Mouse (Mus musculus) neural tube, embryonic 14.5 days (tissue): ENCODE measurements at regions not wholly inside any gene's neighbourhood (a gene's known extent, or its start where the extent isn't known, plus 50 kb on each side); places are given as distances from the start of the nearest gene placed in this dataset.

ENCODE experiments used
- ATAC-seq: fragments of 200-750 bp; cut with Nextera tagmentation; 2 replicates; pipeline ENCODE4 v1.8.0; 2017; ENCODE audit warnings: low read depth, mild to moderate bottlenecking, moderate TSS enrichment, moderate library complexity
- H3K27ac ChIP-seq: fragments of 300-500 bp; sonication (generic); 2 replicates; pipeline ENCODE4 v1.5.1; 2014; ENCODE audit warnings: low read depth, mild to moderate bottlenecking, control low read depth, low read length, moderate library complexity, mixed read lengths
- H3K27me3 ChIP-seq: fragments of 300-500 bp; sonication (generic); 2 replicates; pipeline ENCODE4 v1.6.1; 2014; ENCODE audit warnings: low read length; ENCODE audit not compliant: control insufficient read depth, insufficient read depth
- H3K36me3 ChIP-seq: fragments of 300-500 bp; sonication (generic); 2 replicates; pipeline ENCODE4 v1.6.1; 2014; ENCODE audit warnings: low read length, mixed read lengths; ENCODE audit not compliant: control insufficient read depth, insufficient read depth
- H3K4me1 ChIP-seq: fragments of 300-500 bp; sonication (generic); 2 replicates; pipeline ENCODE4 v1.6.1; 2014; ENCODE audit warnings: low read length; ENCODE audit not compliant: control insufficient read depth, insufficient read depth
- H3K4me2 ChIP-seq: fragments of 300-500 bp; sonication (generic); 2 replicates; pipeline ENCODE4 v1.6.1; 2014; ENCODE audit warnings: mild to moderate bottlenecking, low read depth, low read length, control low read depth
- H3K4me3 ChIP-seq: fragments of 300-500 bp; sonication (generic); 2 replicates; pipeline ENCODE4 v1.5.1; 2014; ENCODE audit warnings: low read depth, low read length, control low read depth, mixed read lengths
- H3K9ac ChIP-seq: fragments of 300-500 bp; sonication (generic); replicated peaks from 2 replicates; pipeline ENCODE4 v1.6.1; 2014; ENCODE audit warnings: low read depth, mild to moderate bottlenecking, control low read depth, low read length, mixed read lengths
- H3K9me3 ChIP-seq: fragments of 300-500 bp; sonication (generic); 2 replicates; pipeline ENCODE4 v1.6.1; 2016; ENCODE audit warnings: low read length; ENCODE audit not compliant: control insufficient read depth
- WGBS: fragments of 180-500 bp; shearing (Covaris S2); extraction: QIAGEN DNeasy Blood & Tissue Kit; methylation state at CpG from one replicate; pipeline ENCODE4 v1.1.7; 2014; 5-methylcytosine and 5-hydroxymethylcytosine counted together

DNA sequence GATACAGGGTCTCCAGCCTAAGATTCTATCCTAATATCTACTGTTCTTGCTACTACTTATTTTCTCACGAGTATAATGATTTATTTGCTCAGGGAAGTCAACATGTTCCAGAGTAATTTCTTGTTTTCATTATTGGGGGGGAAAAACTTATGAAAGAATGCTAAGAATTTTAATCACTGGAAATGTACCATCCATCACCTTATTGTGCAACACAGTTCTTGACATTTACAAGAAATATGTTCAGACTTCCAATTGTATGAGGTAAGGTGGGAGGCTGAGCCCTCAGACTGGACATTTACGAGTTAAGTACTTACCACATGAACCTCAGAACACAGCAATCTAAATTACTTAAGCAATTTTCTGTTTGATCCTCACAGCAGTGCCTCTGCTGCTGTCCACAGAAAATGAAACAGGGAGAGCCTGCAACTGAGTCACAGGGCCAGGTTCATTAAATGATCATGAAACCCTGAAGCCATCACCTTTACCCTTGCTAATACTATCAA is 118.1 kb upstream of the Tmtc1 start:
- WGBS, result 62% methylated on average over 2 of the region's 2 CpGs

DNA sequence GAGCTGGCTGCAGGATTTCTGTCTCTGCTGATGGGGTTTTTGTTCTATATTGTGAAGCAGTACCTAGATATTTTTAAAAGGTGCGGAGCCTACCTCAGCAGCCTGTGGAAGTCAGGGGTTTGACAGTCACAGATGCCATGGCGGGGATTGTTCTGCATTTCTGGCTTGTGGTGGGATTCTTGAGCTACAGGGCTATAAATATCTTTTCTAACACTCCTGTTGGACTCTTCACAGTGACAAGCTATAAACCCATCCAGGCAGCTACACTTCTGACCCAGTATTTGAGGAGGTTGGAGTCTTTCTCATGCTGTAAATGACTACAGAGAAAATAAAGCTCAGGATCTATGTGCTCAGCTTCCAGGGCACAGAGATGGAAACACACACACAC is 112.3 kb upstream of the Tmtc1 start:
- no peaks in the 10 kb centered on the region for H3K4me1 ChIP-seq
- no peaks in the 10 kb centered on the region for H3K27me3 ChIP-seq
- H3K4me2 ChIP-seq, result no peak overlapping the region
- ATAC-seq, result no peak
- H3K4me3 ChIP-seq, result no peak overlapping the region
- H3K27ac ChIP-seq, result no peak overlapping the region
- H3K9me3 ChIP-seq, result no peaks in the 10 kb centered on the region
- 72% methylated on average over 2 of the region's 2 CpGs for WGBS
- H3K9ac ChIP-seq, result no peak overlapping the region
- no peaks in the 10 kb centered on the region for H3K36me3 ChIP-seq

More for the DNA sequence above, 118.1 kb upstream of the Tmtc1 start:
- Histone ChIP-seq H3K4me2 (no peak overlapping the region), H3K27ac (no peak overlapping the region), H3K36me3 (no peaks in the 10 kb centered on the region), H3K4me3 (no peak overlapping the region), H3K4me1 (no peaks in the 10 kb centered on the region), H3K9me3 (no peaks in the 10 kb centered on the region), H3K9ac (no peak overlapping the region), H3K27me3 (no peaks in the 10 kb centered on the region)
- no peak for ATAC-seq

DNA sequence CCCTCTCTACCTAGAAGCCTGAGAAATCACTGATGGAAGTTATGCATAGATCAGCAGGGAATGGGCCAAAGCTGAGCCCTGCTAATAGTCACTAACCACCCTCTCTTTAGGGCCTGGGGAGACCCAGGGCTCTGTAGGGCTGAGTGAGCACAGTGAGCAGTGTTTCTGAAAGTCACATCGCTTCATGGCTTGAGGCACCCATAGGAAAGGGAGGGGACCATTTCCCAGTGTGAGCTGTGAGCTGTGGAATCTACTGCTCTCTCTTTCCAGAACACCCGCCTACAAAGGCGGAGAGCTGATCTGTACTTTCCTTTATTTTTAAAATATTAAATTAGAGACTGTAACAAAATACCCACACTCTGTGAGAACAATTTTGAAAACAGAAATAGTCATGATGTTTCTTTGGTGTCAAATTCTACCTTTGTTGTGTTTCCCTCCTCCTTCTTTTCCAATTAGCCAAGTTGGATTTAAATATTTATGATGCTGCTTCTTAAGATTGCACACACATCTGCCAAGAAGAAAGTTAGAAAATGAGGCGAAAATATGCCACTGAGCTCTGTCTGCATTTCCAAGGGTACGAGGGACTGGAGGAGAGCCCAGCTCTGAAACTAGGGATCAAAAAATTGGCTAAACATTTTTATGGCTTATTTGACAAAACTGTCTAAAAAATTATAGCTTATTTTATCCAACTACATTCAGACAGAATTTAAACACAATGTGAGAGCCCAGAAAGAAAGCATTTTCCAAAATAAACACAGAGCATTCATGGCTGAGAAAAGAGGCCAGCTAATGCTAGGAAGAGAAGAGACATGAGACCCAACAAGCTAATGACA is 111.7 kb upstream of the Tmtc1 start:
- Histone ChIP-seq H3K4me3 (no peak overlapping the region), H3K9me3 (no peaks in the 10 kb centered on the region), H3K27ac (no peak overlapping the region), H3K9ac (no peak overlapping the region), H3K27me3 (no peaks in the 10 kb centered on the region), H3K4me1 (no peaks in the 10 kb centered on the region), H3K4me2 (no peak overlapping the region), H3K36me3 (no peaks in the 10 kb centered on the region)
- whole genome bisulfite sequencing, result 81% methylated on average over 5 of the region's 5 CpGs
- ATAC-seq, result no peak

DNA sequence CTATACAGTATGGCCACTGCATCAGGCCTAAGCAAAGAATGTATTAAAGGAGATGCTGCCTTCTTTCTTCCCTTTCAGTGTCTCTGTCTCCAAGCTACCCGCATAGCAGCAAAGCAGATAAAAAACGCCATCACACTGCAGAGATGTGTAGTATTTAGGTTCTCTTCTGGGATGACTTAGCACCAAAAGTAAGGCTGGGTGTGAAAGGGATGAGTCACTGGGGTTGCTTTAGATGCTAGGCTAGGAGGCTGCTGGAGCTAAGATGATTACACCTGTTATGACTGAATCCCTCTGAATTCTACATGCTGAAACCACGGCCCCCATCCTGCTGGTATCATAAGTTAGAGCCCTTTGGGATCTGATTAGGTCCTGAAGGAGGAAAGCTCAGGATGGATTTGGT is 110.3 kb upstream of the Tmtc1 start:
- no peak for ATAC-seq
- no peaks in the 10 kb centered on the region for H3K4me1 ChIP-seq
- WGBS, result 94% methylated on average over 3 of the region's 3 CpGs
- no peaks in the 10 kb centered on the region for H3K27me3 ChIP-seq
- H3K36me3 ChIP-seq, result no peaks in the 10 kb centered on the region
- no peak overlapping the region for H3K27ac ChIP-seq
- no peak overlapping the region for H3K4me2 ChIP-seq
- no peak overlapping the region for H3K4me3 ChIP-seq
- H3K9me3 ChIP-seq, result no peaks in the 10 kb centered on the region
- no peak overlapping the region for H3K9ac ChIP-seq

DNA sequence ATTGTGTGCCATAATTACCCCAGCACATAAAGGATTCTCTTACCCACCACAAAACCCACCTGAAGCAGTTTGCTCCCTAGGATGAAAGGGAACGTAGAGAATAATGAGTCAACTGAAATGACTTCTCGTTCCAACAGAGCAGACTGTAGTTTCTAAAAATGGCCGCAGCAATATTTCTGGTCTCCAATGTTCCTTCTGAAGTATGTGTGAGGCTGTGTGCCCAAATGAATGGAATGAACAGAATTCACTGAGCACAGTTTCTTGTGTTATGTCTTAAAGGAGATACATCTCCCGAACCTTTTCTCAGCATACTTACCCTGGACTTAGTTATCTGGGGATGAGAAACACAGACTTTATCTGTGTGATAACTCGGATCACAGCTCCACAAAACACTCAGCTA is 109.4 kb upstream of the Tmtc1 start:
- Histone ChIP-seq H3K9me3 (no peaks in the 10 kb centered on the region), H3K27ac (no peak overlapping the region), H3K4me2 (no peak overlapping the region), H3K4me1 (no peaks in the 10 kb centered on the region), H3K36me3 (no peaks in the 10 kb centered on the region), H3K27me3 (no peaks in the 10 kb centered on the region), H3K9ac (no peak overlapping the region), H3K4me3 (no peak overlapping the region)
- 74% methylated on average over 5 of the region's 5 CpGs for WGBS
- ATAC-seq, result no peak

DNA sequence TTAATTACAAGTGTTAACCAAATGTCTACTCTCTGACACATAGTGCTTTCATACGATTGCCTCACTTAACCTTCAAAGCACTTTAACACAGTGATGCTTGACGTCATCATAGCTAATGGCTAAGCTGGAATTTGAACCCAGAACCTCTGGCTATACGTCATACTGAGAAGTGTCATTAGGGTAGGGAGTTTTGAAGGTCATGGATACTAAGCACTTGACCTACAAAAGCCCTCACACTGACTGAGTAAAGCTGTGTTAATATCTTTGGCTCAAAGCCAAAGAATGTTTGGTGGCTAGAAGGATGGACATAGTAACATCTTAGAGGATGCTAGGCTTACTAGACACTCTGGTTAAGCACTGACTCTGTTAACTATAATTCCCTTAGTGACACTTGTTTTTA is 106.9 kb upstream of the Tmtc1 start:
- Histone ChIP-seq H3K27me3 (no peaks in the 10 kb centered on the region), H3K4me3 (no peak overlapping the region), H3K27ac (no peak overlapping the region), H3K9me3 (no peaks in the 10 kb centered on the region), H3K4me2 (no peak overlapping the region), H3K36me3 (no peaks in the 10 kb centered on the region), H3K4me1 (no peaks in the 10 kb centered on the region), H3K9ac (no peak overlapping the region)
- ATAC-seq, result no peak
- WGBS, result 75% methylated on average over 3 of the region's 3 CpGs

DNA sequence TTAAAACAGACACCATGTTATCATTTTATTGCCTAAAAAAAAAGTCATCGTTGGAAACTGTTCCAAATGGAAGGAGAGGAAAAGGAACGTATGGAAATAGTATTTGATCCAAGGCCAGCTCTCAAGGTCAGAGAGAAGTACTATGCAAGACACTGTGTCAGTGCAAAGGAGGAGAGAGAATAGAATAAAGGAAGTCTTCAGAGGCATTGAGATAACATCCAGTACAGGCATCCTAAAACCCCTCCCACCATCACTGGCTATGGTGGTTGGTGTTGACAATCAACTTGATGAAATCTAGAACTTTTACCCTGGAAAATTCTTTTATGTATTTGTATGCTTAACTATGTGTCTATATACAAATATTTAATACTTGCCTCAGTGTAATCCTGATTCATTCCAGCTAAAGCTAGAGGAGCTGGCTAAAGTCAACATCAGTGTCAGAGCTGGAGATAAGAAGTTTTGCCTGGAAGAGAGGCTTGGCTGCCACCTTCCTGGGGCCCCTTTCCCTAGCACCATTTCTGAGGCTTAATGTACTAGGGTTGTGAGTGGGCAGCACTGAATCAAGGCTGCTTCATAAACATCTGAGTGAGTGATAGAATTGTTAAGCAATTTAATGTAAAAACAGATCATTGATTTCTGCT is 104.1 kb upstream of the Tmtc1 start:
- Histone ChIP-seq H3K9ac (no peak overlapping the region), H3K27me3 (no peaks in the 10 kb centered on the region), H3K4me3 (no peak overlapping the region), H3K27ac (no peak overlapping the region), H3K9me3 (no peaks in the 10 kb centered on the region), H3K36me3 (no peaks in the 10 kb centered on the region), H3K4me2 (no peak overlapping the region), H3K4me1 (no peaks in the 10 kb centered on the region)
- 73% methylated on average over 2 of the region's 2 CpGs for WGBS
- no peak for ATAC-seq

DNA sequence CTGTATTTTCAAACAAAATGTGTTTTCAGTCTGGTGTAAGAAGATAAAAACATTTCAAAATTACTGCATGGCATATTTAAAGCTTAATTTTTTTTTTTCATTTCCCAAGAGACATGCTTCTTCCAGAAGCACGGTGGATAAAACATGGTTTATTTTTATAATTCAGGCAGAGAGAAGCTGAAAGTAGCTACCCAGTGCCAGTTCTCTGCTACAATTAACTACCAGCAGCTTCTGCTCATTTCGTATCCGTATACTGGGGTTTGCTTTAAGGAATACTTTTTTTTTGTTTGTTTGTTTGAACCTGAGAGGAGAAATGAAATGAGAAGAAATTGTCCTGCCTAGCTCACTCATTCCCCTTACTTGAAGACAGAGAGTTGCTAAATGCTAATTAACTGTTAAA is 98.9 kb upstream of the Tmtc1 start:
- Histone ChIP-seq H3K36me3 (no peaks in the 10 kb centered on the region), H3K9ac (no peak overlapping the region), H3K4me2 (no peak overlapping the region), H3K4me3 (no peak overlapping the region), H3K4me1 (0 out of 2 replicates have a peak, but pooled peaks cover 3% of the 10 kb centered on the region), H3K27me3 (no peaks in the 10 kb centered on the region), H3K9me3 (no peaks in the 10 kb centered on the region), H3K27ac (no peak overlapping the region)
- 56% methylated on average over 3 of the region's 3 CpGs for WGBS
- no peak for ATAC-seq

DNA sequence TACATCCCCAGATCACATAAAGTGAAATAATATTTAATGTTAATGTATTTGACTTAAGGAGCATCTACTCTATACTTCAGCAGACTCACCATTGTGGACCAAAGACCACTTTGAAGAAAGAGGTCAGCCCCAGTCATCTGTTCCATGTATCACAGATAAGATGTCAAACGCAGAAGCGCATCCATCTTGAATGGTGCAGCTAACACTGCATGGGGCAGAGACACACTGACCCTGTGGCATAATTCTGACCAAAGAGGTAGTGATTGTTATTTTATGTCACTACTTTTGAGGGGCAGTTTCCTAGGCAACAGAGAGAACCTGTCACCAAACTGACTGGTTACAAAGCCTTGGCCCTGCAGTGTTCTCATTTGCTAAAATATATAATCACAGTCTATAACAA is 97.8 kb upstream of the Tmtc1 start:
- Histone ChIP-seq H3K9me3 (no peaks in the 10 kb centered on the region), H3K4me2 (no peak overlapping the region), H3K4me1 (0 out of 2 replicates have a peak, but pooled peaks cover 3% of the 10 kb centered on the region), H3K4me3 (no peak overlapping the region), H3K27ac (no peak overlapping the region), H3K9ac (no peak overlapping the region), H3K27me3 (no peaks in the 10 kb centered on the region), H3K36me3 (no peaks in the 10 kb centered on the region)
- WGBS, result 90% methylated on average over 2 of the region's 2 CpGs
- no peak for ATAC-seq
